Mouse (Mus musculus) NIH3T3 (cell line): ENCODE data around the gene Mrpl32.
A peak's percentile ranks its signal among the peaks of the same experiment; 100 is the strongest.

Source experiments
- DNase-seq: peaks from one replicate; pipeline ENCODE4 v3.0.0-alpha.2; 2012; ENCODE audit warnings: low read depth

Mrpl32 gene

GRCm38 (mm10) chr13:14612926-14613529 is at the start of gene Mrpl32, which contains the start of gene Psma2:
Gene Mrpl32, minus strand, starts transcription at chr13:14613165.
Gene Psma2, plus strand, starts transcription at chr13:14613240.
- peak; percentile 99 for DNase-seq

GRCm38 (mm10) chr13:14649301-14649700 is 36.3 kb upstream of the Mrpl32 start:
- peak; percentile 78 for DNase-seq

GRCm38 (mm10) chr13:14639998-14640397 is 27.0 kb upstream of the Mrpl32 start:
- DNase-seq, result no peak

- DNase-seq, result peak; percentile 94
These were observed 17.0 kb upstream of the Mrpl32 start, which contains the start of gene AW209491 for GRCm38 (mm10) chr13:14629726-14630641. Gene AW209491, plus strand, starts transcription at chr13:14630154.

DNA sequence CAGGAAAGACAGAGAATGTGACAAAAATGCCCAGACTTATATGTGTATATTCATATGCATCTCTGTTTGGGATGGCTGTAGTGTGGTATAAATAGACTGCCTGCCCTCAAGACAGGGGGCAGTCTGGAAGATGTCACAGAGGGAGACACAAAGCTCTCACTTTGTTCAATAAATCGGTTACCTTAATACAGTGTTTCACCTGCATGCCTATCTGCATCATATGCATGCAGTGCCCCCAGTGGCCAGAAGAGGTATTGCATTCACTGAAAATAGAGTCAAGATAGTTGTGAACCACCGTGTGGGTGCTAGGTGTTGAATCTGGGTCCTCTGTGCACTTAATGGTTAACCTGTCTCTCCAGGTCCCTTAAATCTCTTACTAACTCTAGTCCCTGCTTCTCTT is 5.8 kb upstream of the Mrpl32 start:
- DNase-seq, result peak; percentile 69

- peak; percentile 15 for DNase-seq
These were observed 588 bp upstream of the Mrpl32 start for GRCm38 (mm10) chr13:14613553-14613952.

DNA sequence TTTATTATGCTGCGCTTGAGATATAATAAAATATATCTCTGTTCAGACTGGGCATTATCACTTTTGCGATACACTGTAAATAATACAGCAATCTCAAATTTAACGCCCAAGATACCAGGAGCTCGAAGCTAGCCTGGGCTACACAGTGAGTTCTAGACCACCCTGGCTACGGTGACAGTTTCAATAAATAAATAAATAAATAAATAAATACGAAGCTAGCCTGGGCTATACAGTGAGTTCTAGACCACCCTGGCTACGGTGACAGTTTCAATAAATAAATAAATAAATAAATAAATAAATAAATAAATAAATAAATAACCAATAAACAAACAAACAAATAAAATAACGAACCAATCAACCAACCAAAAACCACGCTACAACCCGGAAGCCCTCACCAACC is 502 bp downstream of the Mrpl32 start:
- no peak for DNase-seq

- DNase-seq, result no peak
These were observed 5.3 kb downstream of the Mrpl32 start for GRCm38 (mm10) chr13:14607616-14608015.

DNA sequence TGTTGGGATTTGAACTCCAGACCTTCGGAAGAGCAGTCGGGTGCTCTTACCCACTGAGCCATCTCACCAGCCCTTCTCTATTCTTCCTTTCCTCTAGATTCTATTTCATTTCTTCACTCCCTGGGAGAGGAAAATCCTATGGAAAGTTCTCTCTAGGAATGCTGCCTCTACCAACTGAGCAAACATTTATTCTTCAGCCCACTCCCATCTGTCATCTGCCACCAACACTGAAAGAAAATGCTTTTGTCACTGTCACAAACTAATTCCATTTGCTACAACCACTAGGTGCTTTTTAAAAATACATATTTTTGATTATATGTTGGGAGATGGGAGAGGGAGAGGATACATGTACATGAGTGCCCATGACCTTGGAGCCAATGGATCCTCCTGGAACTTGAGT is 10.2 kb downstream of the Mrpl32 start:
- DNase-seq, result no peak

GRCm38 (mm10) chr13:14580392-14580791 is 32.6 kb downstream of the Mrpl32 start:
- no peak for DNase-seq

DNA sequence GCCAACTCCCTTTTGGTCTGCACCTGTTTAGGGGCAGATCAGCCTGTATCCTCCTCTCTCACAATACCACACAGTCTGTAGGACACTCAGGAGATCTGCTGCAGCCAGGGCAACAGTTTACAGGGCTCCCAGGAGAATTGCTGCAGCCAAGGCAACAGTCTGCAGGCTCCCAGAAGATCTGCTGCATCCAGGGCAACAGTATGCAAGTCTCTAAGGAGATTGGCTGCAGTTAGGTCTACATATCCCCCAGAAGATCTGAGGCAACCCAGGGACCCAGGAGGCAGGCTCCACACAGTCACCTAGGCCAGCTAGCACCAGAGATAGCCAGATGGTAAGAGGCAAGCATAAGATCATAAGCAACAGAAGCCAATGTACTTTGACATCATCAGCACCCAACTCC is 38.8 kb downstream of the Mrpl32 start:
- no peak for DNase-seq

DNA sequence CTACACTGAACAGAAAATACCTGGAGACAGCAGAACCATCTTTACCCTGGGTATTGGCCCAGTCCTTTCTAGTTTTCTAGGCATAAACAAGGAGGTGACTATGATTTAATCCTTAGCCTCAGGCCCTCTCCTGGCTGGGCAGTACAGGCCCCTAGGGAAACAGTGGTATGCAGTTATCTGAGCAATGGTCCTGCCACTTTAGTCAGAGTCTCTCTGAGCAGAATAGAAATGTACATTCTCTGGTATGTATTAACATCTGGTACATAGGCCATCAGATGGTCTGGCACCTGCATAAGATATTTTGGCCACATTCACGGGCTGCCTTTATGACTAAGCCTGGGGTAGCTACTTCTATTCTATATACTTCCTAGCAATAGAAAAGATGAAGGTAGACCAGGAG is 51.6 kb downstream of the Mrpl32 start:
- peak; percentile 60 for DNase-seq
